Mouse (Mus musculus): ENCODE data around the gene Zfp94.
A peak's percentile ranks its signal among the peaks of the same experiment; 100 is the strongest.
"Not testable (repeated sequence)": the region's sequence is repeated elsewhere in the genome, so short reads cannot be mapped to it uniquely, and the experiment has no call there.

The Zfp94 gene

GRCm38 (mm10) chr7:24315726-24316566, 520 bp downstream of the Zfp94 start:
- no peak for DNase-seq

DNA sequence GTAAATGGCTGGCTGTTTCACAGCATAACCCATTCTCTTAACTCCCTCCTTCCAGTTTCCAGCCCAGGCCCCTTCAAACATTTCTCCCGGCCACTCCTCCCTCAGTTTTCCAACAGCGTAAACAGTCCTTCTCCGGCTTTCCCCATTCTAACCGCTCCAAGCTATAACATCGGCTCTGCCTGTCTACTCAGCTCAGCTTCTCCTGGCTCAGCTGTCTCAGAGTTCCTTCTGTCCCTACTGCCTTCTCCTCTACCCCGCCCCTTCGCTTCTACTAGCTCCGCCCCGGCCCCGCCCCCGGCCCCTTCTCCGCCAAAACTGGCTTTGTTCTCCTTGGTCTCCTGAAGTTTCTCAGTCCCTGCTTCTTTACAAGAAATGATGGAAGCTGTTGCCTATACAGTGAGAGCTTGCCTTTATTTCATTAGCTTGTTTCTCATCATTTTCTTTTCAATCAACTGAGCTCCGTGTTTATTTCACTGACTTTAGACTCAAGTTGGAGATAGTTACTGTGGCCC, 15.6 kb downstream of the Zfp94 start, which contains the start of gene Zfp61:
TSS of gene Zfp61 (minus strand) at position 462 of the 512 bp plus-strand sequence.
- peak; percentile 44 for DNase-seq

- DNase-seq = peak; percentile 8
Observed at GRCm38 (mm10) chr7:24299823-24300481, 16.5 kb downstream of the Zfp94 start.

DNA sequence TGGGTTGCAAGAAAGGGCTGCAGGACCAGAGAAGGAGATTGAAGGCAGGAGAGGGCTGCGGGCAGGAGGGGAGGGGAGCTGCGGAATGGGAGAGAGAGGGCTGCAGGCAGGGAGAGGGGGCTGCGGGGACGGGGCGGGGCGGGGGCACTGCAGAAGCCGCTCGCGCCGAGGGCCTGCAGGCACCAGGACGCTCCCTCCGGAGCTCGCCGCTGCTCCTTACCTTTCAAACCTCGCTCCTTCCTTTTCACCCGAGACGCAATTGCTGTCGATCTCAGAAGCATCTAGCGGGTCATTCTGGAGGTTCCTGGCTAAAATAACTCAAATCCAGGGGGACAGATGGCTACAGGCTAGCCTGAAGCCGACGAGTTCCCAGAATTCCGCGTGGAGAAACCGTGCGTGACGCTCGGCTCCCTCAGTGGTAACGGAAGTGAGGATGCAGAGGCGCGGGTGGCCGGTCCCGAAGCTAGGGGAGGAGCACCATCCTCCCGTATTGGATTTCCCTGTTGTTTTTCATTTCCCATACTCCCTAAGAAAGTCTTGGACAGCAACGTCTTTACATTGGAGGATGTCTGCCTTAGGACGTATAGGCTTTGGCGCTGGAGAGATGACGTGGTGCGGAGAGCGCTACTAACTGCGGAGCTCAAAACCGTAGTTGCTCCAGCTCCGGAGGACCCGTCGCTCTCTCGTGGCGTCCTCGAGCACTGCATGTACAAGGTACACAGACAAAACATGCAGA, 17.3 kb downstream of the Zfp94 start:
- DNase-seq = peak; percentile 84

GRCm38 (mm10) chr7:24298635-24298972, 17.9 kb downstream of the Zfp94 start:
- DNase-seq = peak; percentile 13

GRCm38 (mm10) chr7:24297361-24298095, 18.9 kb downstream of the Zfp94 start:
- no peak for DNase-seq

DNA sequence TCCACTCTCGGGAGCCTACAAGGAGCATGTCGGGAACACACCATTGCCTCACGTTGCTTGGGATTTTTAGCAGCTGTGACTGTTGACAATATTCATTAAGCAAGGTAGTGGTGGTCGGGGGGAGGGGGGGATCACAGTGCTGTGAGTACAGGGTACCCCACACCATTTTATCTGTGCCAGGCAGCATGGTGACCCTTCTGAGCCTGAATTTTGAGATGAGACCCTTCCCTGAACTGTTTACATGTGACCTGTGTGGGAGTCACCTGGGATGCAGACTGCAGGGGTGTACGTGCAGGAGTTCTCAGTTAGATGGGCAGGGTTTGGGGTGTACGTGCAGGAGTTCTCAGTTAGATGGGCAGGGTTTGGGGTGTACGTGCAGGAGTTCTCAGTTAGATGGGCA, 20.1 kb downstream of the Zfp94 start:
- DNase-seq = no peak

GRCm38 (mm10) chr7:24295376-24295775, 21.1 kb downstream of the Zfp94 start:
- no peak for DNase-seq

- DNase-seq = no peak
Observed at GRCm38 (mm10) chr7:24294763-24295162, 21.7 kb downstream of the Zfp94 start.

DNA sequence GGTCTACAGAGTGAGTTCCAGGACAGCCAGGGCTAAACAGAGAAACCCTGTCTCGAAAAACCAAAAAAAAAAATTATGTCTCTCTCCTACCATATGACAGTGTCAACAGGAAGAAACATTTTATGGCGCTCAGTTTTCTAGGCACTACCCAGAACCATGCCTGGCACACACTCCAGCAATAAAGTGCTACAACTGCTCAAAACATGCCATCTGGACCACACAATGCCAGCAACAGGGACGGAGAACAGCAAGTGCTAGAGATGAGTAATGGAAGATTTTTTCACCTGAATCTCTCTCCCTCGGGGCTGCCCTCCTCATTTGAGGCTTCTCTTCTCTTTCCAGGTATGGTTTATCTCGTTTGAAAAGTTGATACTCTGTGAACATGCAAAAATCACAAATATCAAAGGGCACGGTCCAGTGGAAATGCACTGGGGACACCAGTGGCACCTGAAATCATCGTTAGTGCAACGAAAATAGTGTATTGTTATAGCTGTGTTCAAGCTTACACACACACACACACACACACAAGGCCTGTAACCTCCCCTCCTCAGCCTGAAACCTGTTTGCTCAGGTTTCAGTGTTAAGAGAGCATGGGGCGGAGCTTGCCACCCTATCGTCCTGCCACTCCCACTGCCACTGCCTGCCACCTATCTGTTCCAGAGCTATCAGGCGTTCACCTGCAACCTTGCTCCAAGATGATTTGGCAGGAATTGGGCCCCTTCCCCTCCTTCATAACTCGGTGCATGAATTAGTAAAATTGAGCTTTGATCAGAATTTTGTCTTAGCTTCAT, 23.2 kb downstream of the Zfp94 start:
- DNase-seq = no peak

GRCm38 (mm10) chr7:24291387-24292090, 24.9 kb downstream of the Zfp94 start:
- DNase-seq = no peak

DNA sequence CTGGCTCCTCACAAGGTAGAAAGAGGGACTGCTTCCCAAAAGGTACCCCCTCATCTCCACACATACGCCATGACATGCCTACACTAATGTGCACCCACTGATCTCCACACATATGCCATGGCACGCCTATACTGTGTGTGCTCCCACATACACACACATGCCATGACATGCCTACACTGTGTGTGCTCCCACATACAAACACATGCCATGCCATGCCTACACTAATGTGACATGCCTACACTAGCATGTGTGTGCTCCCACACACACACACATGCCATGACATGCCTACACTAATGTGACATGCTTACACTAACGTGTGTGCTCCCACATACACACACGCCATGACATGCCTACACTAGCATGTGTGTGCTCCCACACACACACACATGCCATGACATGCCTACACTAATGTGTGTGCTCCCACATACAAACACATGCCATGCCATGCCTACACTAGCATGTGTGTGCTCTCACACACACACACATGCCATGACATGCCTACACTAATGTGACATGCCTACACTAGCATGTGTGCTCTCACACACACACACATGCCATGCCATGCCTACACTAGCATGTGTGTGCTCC, 26.3 kb downstream of the Zfp94 start:
- DNase-seq = no peak

GRCm38 (mm10) chr7:24288512-24288911, 28.0 kb downstream of the Zfp94 start:
- DNase-seq = no peak

DNA sequence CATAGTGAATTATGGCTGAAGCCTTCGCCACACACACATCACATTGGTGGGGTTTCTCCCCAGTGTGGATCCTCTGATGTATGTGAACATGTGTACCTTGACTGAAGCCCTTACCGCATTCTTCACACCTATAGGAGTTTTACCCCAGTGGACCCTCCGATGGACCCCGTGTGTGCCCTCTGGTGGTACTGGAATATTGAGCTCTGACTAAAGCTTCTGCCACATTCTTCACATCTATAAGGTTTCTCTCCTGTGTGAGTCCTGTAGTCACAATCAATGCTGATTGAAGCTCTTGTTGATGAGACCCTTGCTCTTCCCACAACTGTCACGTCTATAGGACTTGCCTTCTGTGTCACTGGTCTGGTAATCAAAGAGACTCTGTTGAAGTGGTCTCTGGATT, 28.8 kb downstream of the Zfp94 start:
- DNase-seq = no peak

DNA sequence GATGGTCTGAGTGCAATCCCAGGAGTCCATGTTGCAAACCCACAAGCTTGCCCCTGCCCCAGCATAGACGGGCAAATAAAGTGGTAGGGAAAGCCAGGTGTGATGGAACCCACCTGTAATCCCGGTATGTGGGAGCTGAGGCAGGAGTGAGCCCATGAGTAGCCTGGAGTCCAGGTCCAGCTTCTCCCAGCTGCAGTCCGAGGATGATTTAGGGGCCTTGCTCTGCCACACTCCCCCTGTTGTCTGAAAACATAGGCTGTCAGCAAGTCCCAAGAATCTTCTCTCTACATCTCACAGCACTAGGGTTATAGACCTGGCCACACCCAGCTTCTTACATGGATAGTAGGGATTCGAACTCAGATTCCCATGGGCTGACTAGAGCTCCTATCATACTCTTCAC, 29.6 kb downstream of the Zfp94 start:
- DNase-seq = no peak

DNA sequence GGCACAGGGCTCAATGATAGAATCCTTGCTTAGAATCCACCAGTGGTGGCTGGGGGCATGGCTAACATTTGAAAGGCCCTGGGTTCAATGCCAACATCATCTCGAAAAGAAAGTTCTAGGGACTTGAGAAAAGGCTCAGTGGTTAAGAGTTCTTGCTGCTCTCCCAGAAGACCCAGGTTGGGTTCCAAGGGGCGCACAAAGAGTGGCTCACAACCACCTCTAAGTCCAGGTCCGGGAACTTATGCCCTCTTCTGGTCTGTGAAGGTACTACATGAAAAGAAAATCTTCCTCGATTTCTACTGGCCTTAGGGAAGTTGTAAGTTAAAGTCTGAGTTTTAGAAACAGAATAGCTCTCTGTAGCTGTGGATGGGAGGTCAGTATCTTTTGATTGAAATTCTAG, 30.4 kb downstream of the Zfp94 start:
- DNase-seq = no peak

DNA sequence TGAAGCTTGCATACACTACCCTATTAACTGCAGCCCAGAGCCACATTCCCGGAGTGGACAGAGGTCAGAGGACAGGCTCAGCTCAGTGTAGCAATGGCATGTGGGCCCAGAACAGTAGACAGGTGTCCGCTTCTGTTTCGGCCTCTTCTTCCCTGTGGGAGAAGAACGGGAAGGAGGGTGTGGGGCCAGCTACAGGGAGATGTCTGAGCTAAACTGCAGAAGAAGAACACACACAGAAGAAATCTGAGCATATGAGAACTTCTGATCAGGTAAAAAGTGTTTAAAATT, 35.7 kb downstream of the Zfp94 start:
- no peak for DNase-seq

DNA sequence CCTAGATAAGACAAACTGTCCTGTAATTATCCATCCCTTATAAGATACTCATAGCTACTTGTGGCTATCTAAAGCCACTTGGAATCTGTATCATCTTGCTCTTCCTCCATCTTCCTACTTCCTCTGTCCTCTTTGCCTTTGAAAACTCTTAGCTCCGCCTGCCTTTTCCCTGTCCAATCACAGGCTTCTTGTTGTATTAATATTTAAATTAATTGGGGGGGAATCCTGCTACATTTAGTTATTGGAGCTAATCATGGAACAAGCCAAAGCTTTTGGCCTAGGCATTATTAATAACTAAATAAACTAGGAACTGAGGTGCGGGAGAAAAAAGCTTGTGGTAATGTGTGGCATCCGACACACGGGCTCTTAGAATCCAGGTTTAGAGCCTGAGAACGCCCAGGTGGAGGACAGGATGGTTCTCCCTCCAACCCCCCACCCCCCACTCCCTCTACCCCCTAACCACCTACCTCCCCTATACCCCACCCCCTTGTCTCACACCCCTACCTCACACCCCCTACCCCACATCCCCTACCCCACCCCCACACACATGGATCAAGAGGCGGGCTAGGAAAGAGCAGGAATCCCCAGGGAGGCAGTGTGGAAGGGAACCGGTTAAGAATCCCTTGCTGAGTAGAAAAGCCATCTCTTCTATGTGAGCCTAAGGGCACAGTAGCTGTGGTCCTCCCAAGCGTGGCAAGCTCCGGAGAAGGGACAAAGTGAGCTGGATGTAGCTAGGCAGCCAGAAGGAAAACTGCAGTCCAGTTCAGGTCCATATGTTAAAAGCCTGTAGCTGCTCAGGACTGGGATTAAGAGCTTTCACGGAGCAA, 36.2 kb downstream of the Zfp94 start:
- no peak for DNase-seq

DNA sequence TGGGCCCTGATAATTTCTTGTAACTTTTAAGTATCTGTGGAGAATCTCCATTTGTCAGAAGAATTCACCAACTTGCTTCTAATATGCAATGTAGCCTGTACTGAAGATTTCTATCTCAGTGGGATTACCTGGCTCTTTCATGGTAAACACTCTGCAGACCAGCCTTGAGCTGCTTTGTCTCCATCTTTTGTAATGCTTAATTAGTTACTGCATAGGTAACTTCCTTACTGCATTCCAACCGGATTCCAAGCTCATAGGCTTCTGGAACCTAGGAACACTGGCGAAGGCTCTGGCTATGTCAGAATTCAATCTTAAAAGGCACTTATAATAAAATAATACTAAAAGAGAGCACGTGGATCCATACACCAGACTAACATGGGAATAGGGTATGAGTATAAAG, 37.7 kb downstream of the Zfp94 start:
- not testable (repeated sequence) for DNase-seq

DNA sequence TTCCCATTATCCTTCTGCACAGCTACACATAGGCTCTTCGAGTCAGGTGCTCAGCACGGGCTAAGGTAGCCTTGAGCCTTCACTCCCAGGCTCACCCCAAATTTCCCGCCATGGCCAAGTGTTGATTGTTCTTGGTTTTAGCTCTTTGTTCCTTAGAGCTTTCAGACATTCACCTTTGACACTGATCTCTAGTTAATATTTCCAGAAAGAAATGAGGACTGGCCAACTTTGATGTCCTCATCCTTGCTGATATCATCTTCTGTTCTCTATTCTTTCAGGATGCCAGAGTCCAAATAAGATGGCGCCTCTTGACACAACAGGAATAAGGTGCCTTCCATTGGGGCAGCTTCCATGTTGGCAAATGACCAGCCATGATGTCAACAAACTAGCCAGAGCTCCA, 42.0 kb downstream of the Zfp94 start:
- no peak for DNase-seq
